ENCODE assay signal across 7 mouse cellular contexts in genomic region chr3:108147386-108148235, GRCm38 (mm10). TPM values are rescaled to one million over a fixed set of nuclear protein-coding genes. Genes with fewer than 3 reads are reported as not detected.
DNase-seq lines count a peak whose midpoint lies in the region; ATAC-seq and TF ChIP-seq lines count a peak whose summit lies in the region.

No protein-coding gene starts in this region.

- H3K9ac ChIP-seq in intestine, postnatal 0 days (ENCODE audit: low read depth, low read length) = no peak overlapping the region
- H3K9ac ChIP-seq in midbrain, embryonic 11.5 days (ENCODE audit: low read length) = no peak overlapping the region

- peak overlapping the region; percentile 27; the same call in 1 of the 2 replicates for H3K4me3 ChIP-seq in embryonic facial prominence, embryonic 10.5 days
- no peak overlapping the region for H3K4me3 ChIP-seq in intestine, postnatal 0 days (ENCODE audit: low read depth, low read length)
- H3K4me3 ChIP-seq in midbrain, embryonic 11.5 days (ENCODE audit: low read depth, low read length) = no peak overlapping the region

- peaks cover 3% of the 10 kb centered on the region; the same call in 1 of the 2 replicates for H3K36me3 ChIP-seq in embryonic facial prominence, embryonic 10.5 days (replicated peaks)
- H3K36me3 ChIP-seq in intestine, postnatal 0 days (ENCODE audit: control insufficient read depth, insufficient read depth) = no peaks in the 10 kb centered on the region
- no peaks in the 10 kb centered on the region for H3K36me3 ChIP-seq in midbrain, embryonic 11.5 days (ENCODE audit: control insufficient read depth, insufficient read depth, low read length)

- intact Hi-C loops in left cerebral cortex, postnatal 36 days (cut with DNase I) = loop anchor here (1.0 to 10.0 kb wide), 4 partner anchors 60 to 453 kb away; partner anchors contain the start of genes Ahcyl1 and Ampd2

- WGBS in embryonic facial prominence, embryonic 10.5 days = 71% methylated on average over 11 of the region's 11 CpGs
- WGBS in intestine, postnatal 0 days = 60% methylated on average over 11 of the region's 11 CpGs
- 68% methylated on average over 11 of the region's 11 CpGs for WGBS in midbrain, embryonic 11.5 days

- peaks cover 37% of the 10 kb centered on the region for H3K4me1 ChIP-seq in embryonic facial prominence, embryonic 10.5 days
- H3K4me1 ChIP-seq in intestine, postnatal 0 days (replicated peaks; ENCODE audit: control insufficient read depth, insufficient read depth, low read length) = no peaks in the 10 kb centered on the region
- peaks cover 12% of the 10 kb centered on the region for H3K4me1 ChIP-seq in midbrain, embryonic 11.5 days (ENCODE audit: control insufficient read depth, insufficient read depth, low read length)

- peak overlapping the region; percentile 30 for H3K27ac ChIP-seq in embryonic facial prominence, embryonic 10.5 days (replicated peaks)
- peak overlapping the region; percentile 9; the same call in 1 of the 2 replicates for H3K27ac ChIP-seq in intestine, postnatal 0 days (ENCODE audit: low read depth, low read length)
- no peak overlapping the region for H3K27ac ChIP-seq in midbrain, embryonic 11.5 days (ENCODE audit: low read depth, low read length)

- ATAC-seq in granulocyte monocyte progenitor cell, adult 5-6 weeks (replicated peaks; ENCODE audit: poor library complexity, severe bottlenecking) = peak; percentile 74
- peak; percentile 68 for ATAC-seq in intestine, postnatal 0 days
- ATAC-seq in midbrain, embryonic 11.5 days (ENCODE audit: low FRiP score) = peak; percentile 33; the same call in 1 of the 2 replicates

- peak; percentile 98 for TF ChIP-seq CTCF in intestine, postnatal 0 days (IDR thresholded peaks at IDR 0.05; ENCODE audit: low read depth)

- 0 out of 2 replicates have a peak overlapping the region, but pooled peaks have one; percentile 7 for H3K4me2 ChIP-seq in intestine, postnatal 0 days (replicated peaks; ENCODE audit: low read depth)
- H3K4me2 ChIP-seq in midbrain, embryonic 11.5 days = no peak overlapping the region; the same call in 1 of the 2 replicates

- no peaks in the 10 kb centered on the region for H3K9me3 ChIP-seq in embryonic facial prominence, embryonic 10.5 days
- no peaks in the 10 kb centered on the region for H3K9me3 ChIP-seq in intestine, postnatal 0 days (ENCODE audit: control insufficient read depth)
- H3K9me3 ChIP-seq in midbrain, embryonic 11.5 days (ENCODE audit: control insufficient read depth, low read length) = no peaks in the 10 kb centered on the region

- DNase-seq in adrenal gland, adult 8-10 months = peak; percentile 83
- DNase-seq in embryonic facial prominence, embryonic 10.5 days (ENCODE audit: low spot score) = peak; percentile 89
- DNase-seq in left cerebral cortex, postnatal 36 days (ENCODE audit: low spot score in 2 of 2) = peak; percentile 80 to 84
- DNase-seq in midbrain, embryonic 11.5 days (ENCODE audit: low spot score, missing footprints) = peak; percentile 98
- peak; percentile 87 for DNase-seq in skeletal muscle tissue, adult 2 months (ENCODE audit: low read depth, low spot score)

- no peaks in the 10 kb centered on the region for H3K27me3 ChIP-seq in embryonic facial prominence, embryonic 10.5 days (replicated peaks; ENCODE audit: low read depth, poor library complexity, severe bottlenecking)
- no peaks in the 10 kb centered on the region for H3K27me3 ChIP-seq in intestine, postnatal 0 days (replicated peaks; ENCODE audit: control insufficient read depth, insufficient read depth, low read length)
- no peaks in the 10 kb centered on the region for H3K27me3 ChIP-seq in midbrain, embryonic 11.5 days (ENCODE audit: control insufficient read depth, insufficient read depth, low read length)

RNA-seq across cellular contexts. Expression of gene Gnai3, which starts 1.7 kb away (rescaled TPM):
- total RNA-seq in adrenal gland, adult 8-10 months (2022) = 100 to 1,000 TPM; 137 to 154 (median 149) TPM
- polyA plus RNA-seq in embryonic facial prominence, embryonic 10.5 days (2016; fragmentation: Nextera tagmentation; extraction: Ambion mirVana) = 194 and 195 TPM in 2 replicates
- 82.3 and 93.1 TPM in 2 replicates for total RNA-seq in granulocyte monocyte progenitor cell, adult 5-6 weeks (2014; fragmentation: Nextera tagmentation)
- total RNA-seq in granulocyte monocyte progenitor cell, adult 5-6 weeks (2017) = 139 and 189 TPM in 2 replicates
- 99.6 and 101 TPM in 2 replicates for polyA plus RNA-seq in intestine, postnatal 0 days (2015; fragmentation: Nextera tagmentation; extraction: Ambion mirVana)
- 10 to 100 TPM; 26.9 to 27.0 TPM for total RNA-seq in left cerebral cortex, postnatal 36 days (2021)
- 217 and 240 TPM in 2 replicates for polyA plus RNA-seq in midbrain, embryonic 11.5 days (2014; fragmentation: Nextera tagmentation; extraction: Ambion mirVana)

RNA-seq across cellular contexts. Expression of gene Gpr61, which starts 7.1 kb away (rescaled TPM):
- 1 to 10 TPM in 1 of 4 experiments, under 1 TPM in 3; 0.31 to 1.1 (median 0.71) TPM for total RNA-seq in adrenal gland, adult 8-10 months (2022)
- 0.30 and 0.36 TPM in 2 replicates for polyA plus RNA-seq in embryonic facial prominence, embryonic 10.5 days (2016; fragmentation: Nextera tagmentation; extraction: Ambion mirVana)
- not detected in 2 replicates for total RNA-seq in granulocyte monocyte progenitor cell, adult 5-6 weeks (2014; fragmentation: Nextera tagmentation)
- not detected in 2 replicates for total RNA-seq in granulocyte monocyte progenitor cell, adult 5-6 weeks (2017)
- 0.05 and 0.13 TPM in 2 replicates for polyA plus RNA-seq in intestine, postnatal 0 days (2015; fragmentation: Nextera tagmentation; extraction: Ambion mirVana)
- 10 to 100 TPM; 18.1 to 19.1 TPM for total RNA-seq in left cerebral cortex, postnatal 36 days (2021)
- polyA plus RNA-seq in midbrain, embryonic 11.5 days (2014; fragmentation: Nextera tagmentation; extraction: Ambion mirVana) = 0.19 and 0.40 TPM in 2 replicates

RNA-seq across cellular contexts. Expression of gene Amigo1, which starts 38.5 kb away (rescaled TPM):
- 10 to 100 TPM; 24.4 to 36.9 (median 31.6) TPM for total RNA-seq in adrenal gland, adult 8-10 months (2022)
- 4.0 and 4.3 TPM in 2 replicates for polyA plus RNA-seq in embryonic facial prominence, embryonic 10.5 days (2016; fragmentation: Nextera tagmentation; extraction: Ambion mirVana)
- 1.9 and 4.4 TPM in 2 replicates for total RNA-seq in granulocyte monocyte progenitor cell, adult 5-6 weeks (2014; fragmentation: Nextera tagmentation)
- total RNA-seq in granulocyte monocyte progenitor cell, adult 5-6 weeks (2017) = 2.0 and 3.4 TPM in 2 replicates
- polyA plus RNA-seq in intestine, postnatal 0 days (2015; fragmentation: Nextera tagmentation; extraction: Ambion mirVana) = 2.8 and 2.9 TPM in 2 replicates
- total RNA-seq in left cerebral cortex, postnatal 36 days (2021) = 10 to 100 TPM; 71.3 to 78.0 TPM
- 4.2 and 4.3 TPM in 2 replicates for polyA plus RNA-seq in midbrain, embryonic 11.5 days (2014; fragmentation: Nextera tagmentation; extraction: Ambion mirVana)

RNA-seq across cellular contexts. Expression of gene Cyb561d1, which starts 53.4 kb away (rescaled TPM):
- total RNA-seq in adrenal gland, adult 8-10 months (2022) = 10 to 100 TPM in 2 of 4 experiments, 1 to 10 TPM in 2; 9.3 to 14.7 (median 11.7) TPM
- 3.1 and 3.4 TPM in 2 replicates for polyA plus RNA-seq in embryonic facial prominence, embryonic 10.5 days (2016; fragmentation: Nextera tagmentation; extraction: Ambion mirVana)
- total RNA-seq in granulocyte monocyte progenitor cell, adult 5-6 weeks (2014; fragmentation: Nextera tagmentation) = 5.0 and 5.8 TPM in 2 replicates
- total RNA-seq in granulocyte monocyte progenitor cell, adult 5-6 weeks (2017) = 3.5 and 3.9 TPM in 2 replicates
- 6.3 and 6.7 TPM in 2 replicates for polyA plus RNA-seq in intestine, postnatal 0 days (2015; fragmentation: Nextera tagmentation; extraction: Ambion mirVana)
- total RNA-seq in left cerebral cortex, postnatal 36 days (2021) = 10 to 100 TPM; 15.0 to 21.4 TPM
- polyA plus RNA-seq in midbrain, embryonic 11.5 days (2014; fragmentation: Nextera tagmentation; extraction: Ambion mirVana) = 2.3 and 3.0 TPM in 2 replicates

RNA-seq across cellular contexts. Expression of gene Gnat2, which starts 55.0 kb away (rescaled TPM):
- 10 to 100 TPM; 14.7 to 22.5 (median 17.6) TPM for total RNA-seq in adrenal gland, adult 8-10 months (2022)
- 0.90 and 1.3 TPM in 2 replicates for polyA plus RNA-seq in embryonic facial prominence, embryonic 10.5 days (2016; fragmentation: Nextera tagmentation; extraction: Ambion mirVana)
- total RNA-seq in granulocyte monocyte progenitor cell, adult 5-6 weeks (2014; fragmentation: Nextera tagmentation) = 1.9 and 2.2 TPM in 2 replicates
- 2.5 TPM in 1 of 2 replicates, not detected in the other for total RNA-seq in granulocyte monocyte progenitor cell, adult 5-6 weeks (2017)
- polyA plus RNA-seq in intestine, postnatal 0 days (2015; fragmentation: Nextera tagmentation; extraction: Ambion mirVana) = 0.43 and 0.80 TPM in 2 replicates
- not detected for total RNA-seq in left cerebral cortex, postnatal 36 days (2021)
- polyA plus RNA-seq in midbrain, embryonic 11.5 days (2014; fragmentation: Nextera tagmentation; extraction: Ambion mirVana) = 0.30 and 0.90 TPM in 2 replicates

Comparison
In these comparisons a context has a peak if more than half of its experiments do, and no peak if none do; other contexts are left out.
1. RNA of gene Gpr61, which starts 7.1 kb away (total RNA-seq): 18.1 to 19.1 TPM in left cerebral cortex, postnatal 36 days; 0.31 to 1.1 TPM in adrenal gland, adult 8-10 months and not detected in granulocyte monocyte progenitor cell, adult 5-6 weeks; every median in the first group is over 4 times any median in the second.
2. RNA of gene Amigo1, which starts 38.5 kb away (total RNA-seq): 71.3 to 78.0 TPM in left cerebral cortex, postnatal 36 days and 24.4 to 36.9 TPM in adrenal gland, adult 8-10 months; 1.9 to 4.4 TPM in granulocyte monocyte progenitor cell, adult 5-6 weeks; every median in the first group is over 4 times any median in the second.
3. Peak in every context shown above with its lines, with median percentiles within 50 percentile points of each other: DNase-seq and ATAC-seq.